Mouse (Mus musculus) cerebellum, postnatal 36 days (tissue): ENCODE results near the gene Prlhr.
A peak's percentile ranks its signal among the peaks of the same experiment; 100 is the strongest.

ENCODE experiments used
- DNase-seq, 2 experiments: peaks; one replicate each; pipeline ENCODE4 v3.0.0; 2021 to 2022; ENCODE audit warnings: mixed read lengths in 2 of 2

The Prlhr gene

DNA sequence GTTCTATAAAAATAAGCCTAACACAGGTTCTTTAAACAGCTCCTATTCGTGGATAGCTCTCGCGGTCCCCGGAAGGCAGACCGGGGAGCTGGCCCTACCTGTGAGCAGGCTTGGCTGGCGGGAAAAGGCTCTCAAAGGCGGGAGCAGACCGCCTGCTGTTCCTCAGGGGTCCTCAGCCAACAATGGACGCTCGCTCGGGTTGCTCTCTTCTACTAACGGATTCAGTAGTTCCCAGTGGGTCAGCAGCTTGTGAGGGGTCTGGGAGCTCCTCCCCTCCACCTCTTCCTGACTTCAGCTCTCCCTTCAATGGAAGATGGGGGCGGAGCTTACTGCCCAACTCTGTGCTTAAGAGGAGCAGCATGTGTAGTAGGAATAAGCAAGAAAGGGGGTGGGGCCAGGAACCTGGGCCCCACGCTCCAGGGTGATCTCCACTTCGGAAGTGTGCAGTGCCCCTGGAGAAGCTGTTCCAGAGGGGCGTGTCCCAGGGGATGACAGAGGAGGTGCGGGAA lies at the start of gene Prlhr:
Gene Prlhr (minus strand): TSS at position 51 of the 509 bp plus-strand sequence.
- peak in 1 of 2 experiments; percentile 8 for DNase-seq

DNA sequence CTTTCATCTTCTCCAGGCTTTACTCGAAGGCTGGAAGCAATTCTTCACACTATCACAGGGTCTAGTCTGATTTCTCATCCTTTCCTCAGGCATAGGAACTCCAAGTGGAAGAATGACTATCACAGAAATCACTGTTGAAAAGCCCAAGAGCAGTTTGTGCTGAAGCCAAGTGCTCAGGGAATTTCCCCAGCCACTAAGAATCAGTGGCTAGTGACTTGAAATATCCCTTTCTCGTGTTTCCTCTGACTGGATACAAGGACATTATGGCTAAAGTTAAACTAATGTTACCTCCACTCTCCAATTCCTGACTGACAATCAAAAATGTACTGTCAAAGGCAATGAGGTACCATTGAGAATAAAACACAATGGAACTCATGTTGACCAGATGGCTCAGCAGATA lies 47.0 kb upstream of the Prlhr start:
- no peak for DNase-seq

DNA sequence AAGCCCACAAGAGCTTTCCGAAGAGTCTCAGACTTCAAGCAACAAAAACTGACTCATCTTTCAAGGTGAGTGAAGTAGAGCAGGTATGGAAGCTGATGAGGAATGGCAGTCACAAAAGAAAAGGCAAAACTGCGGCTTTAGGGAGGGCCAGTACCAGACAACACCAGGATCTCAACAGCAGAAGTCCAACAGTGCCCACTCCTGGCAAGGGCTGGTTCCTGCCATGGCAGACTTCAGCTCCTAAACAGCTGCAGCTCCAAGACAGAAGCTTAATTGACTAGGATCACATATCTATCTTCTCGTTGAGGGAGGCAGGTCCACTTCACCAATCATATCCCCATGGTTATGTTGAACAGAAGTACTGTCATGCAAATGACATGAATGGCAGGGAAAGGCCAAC lies 45.3 kb upstream of the Prlhr start:
- DNase-seq = no peak

DNA sequence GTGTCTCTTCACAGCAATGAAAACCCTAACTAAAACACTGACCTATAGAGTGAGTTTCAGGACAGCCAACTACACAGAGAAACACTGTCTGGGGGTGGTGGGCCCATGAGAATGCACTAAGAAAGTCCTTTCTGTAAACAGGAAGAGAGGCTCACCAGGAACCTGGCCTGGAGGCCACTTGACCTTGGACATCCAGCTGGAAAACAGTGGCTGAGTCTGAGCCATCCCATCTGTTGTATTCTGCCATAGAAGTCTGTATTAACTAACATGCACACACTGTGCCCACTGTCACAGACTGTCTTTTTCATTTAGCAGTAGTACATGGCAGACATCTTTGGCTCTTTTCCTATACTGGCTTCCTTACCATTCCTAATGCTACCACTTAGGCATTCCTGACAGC lies 32.1 kb upstream of the Prlhr start:
- no peak for DNase-seq

DNA sequence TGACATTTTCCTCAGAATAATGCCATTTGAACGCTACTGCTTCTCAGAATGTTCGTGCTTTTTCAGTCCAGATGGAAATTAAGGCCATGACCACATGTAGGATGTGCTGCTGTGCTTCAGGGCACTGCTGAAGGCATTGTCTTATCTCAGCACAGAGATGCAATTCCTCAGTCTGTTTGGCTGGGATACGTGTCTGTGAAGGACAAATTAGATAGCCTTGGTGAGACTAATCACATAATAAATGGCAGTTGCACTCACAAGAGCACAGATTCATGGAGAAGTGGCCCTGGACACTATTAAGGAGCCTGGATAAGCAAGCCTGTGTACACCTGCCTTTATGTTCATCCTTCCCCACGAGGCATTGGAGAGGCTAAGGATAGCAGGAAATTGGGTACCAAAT lies 29.1 kb upstream of the Prlhr start:
- DNase-seq = no peak

DNA sequence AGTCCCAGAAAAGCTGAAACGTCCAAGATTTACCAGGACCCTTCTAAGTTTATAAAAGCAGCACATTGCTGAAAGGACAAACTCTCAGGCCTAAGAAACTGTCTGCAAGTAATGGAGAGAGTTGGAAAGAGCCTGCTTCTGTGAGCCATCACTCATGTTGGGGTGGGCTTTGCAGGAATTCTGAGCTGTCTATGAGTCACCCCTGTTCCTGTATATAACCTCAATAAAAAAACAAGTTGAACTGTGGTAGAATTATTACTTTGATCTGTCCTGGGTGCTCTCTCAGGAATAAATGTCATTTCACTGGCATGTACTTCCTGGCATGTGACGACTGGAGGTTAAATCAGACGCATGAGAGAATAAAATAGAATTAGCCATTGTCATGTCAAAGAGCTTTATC lies 27.7 kb upstream of the Prlhr start:
- no peak for DNase-seq

DNA sequence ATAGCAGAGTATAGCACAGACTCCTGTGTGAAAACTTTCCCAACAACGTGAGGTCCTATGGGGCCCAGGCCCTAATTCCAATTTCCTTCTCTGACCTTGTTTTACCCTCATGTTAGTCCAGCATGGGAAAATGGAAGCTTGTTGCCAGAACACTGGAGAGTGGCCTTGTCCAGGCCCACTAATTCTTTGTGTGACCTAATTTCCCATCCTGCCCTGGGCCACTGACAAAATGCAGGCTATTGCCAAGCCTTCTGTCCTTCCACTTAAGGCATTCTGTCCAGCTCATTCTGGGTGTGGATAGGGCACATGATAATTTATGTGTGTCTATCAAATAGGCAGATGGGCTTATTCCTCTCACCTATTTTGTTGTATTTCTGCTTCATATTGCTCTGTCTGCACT lies 21.5 kb upstream of the Prlhr start:
- peak; percentile 4 to 5 for DNase-seq

DNA sequence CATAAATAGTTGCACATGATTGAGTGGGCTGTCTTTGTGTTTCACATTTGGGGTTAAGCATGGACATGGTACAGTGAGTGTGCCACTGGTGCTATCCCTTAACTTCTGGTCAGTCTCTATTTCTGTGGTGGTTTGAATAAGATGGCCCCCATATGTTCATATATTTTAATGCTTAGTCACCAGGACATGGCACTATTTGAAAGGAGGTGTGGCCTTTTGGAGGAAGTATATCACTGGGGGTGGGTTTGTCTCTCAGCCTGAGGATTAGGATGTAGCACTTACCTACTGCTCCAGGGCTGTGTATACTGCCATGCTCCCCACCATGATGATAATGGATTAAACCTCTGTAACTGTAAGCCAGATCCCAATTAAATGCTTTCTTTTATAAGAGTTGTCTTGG lies 17.2 kb upstream of the Prlhr start:
- no peak for DNase-seq

DNA sequence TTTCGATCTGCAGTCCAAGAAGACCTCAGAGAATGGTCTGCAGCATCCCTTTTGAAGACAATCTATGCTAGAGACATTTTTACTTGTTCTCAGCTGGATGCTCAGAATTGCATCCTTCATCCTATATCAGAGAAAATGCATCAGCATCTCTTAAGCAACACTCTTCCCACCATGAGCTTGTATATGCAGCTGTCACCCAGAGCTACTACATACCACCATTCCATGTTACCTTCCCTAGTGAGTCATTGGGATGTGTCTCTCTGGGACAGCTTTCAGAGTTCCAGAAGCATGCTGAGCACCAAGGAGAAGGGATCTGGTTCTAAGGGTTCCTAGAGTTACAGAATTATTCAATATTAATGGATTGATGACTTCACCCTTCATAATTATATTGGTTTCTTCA lies 10.8 kb upstream of the Prlhr start:
- no peak for DNase-seq

DNA sequence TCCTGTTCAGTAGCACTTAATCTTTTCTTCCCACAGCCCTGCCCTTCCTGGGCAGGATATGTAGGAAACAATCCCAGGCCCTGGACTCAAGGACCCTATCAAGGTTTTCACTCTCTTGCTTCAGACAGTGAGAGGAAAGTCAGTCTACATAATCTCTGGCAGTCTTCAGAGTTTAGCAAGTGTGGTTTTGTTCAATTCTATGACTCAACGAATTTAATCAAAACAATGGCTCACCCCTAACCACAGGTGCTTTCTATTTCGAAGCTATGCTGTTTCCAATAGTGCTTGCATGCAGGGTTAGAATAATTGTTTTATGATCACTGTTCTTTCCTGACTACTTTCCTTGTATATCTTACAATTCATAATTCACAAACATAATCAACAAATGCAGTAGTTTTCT lies 9.7 kb upstream of the Prlhr start:
- no peak for DNase-seq

DNA sequence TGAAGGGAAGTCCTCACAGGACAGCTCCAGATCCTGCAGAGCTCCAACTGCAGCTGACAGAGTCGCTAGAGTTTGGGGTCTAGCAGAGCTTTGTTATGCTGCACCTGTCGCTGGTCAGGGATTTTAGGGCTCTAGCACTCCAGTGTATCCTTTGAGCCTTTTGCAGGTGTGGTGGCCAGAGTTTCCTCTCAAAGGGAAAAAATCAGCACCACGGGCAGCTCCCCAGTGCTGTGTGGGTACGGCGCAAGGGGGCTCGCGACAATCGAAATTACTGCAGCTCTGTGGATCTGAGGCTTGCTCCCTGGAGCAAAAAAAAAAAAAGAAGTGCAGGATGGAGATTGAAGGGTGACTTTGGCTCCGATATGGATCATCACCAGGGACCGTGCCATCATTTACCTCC lies 742 bp upstream of the Prlhr start:
- DNase-seq = no peak

DNA sequence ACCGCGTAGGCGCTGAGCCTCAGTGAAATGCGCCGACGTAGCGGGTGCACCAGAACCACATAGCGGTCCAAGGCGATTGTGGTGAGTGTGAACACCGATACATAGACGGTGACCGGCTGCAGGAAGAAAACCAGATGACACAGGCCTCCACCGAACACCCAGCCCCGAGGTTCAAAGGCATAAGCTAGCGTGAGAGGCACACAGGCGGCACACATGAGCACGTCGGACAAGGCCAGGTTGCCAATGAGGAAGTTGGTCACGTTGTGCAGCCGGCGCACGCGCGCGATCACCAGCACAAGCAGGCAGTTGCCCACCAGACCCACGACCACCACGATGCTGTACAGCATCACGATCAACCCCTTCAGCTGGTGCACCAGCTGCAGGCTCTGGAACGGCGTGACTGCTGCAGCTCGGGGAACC lies 506 bp downstream of the Prlhr start:
- no peak for DNase-seq

DNA sequence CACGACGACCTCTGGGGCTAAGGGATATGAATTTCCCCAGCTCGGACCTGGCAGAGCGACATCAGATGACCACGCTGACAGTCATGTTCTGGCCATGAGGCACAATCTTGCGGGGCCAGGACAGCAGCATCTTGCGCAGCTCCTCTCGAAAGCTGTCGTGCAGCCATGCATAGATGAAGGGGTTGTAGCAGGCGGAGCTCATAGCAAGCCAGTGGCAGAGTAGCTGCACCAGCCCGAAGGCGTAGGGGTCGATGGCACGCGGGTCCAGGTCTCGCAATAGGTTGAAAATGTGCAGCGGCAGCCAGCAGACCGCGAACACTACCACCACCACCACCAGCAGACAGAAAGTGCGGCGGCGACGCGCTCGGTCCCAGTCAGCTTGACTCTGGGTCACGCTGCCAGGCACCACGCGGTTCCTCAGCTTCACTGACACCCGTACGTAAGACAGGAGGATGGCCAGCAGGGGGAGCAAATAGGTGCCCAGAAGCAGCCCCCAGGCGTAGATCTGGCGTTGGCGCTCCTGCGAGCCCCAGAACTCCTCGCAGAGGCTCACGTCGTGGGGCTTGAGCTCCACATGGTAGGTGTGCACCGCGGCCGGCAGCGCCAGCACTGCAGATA lies 1.0 kb downstream of the Prlhr start:
- DNase-seq = peak; percentile 66 to 70

DNA sequence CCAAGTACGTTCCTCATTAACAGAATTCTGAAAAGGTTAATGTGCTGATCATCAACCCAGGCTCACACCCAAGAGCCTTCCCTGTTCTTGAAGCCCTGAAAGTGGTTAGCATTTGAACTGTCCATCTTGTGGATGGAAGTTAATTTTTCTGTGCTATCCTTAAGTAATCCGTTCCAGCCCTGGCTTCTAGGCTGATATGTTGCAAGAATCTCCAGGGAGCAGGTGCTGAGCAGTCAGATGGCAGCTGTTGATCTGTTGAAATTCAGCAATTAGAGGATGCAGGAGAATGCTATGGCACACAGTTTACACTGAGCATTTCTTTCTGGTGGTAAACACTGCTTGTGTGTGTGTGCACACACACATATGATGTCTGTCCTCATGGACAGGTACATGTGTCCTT lies 2.4 kb downstream of the Prlhr start:
- DNase-seq = no peak

DNA sequence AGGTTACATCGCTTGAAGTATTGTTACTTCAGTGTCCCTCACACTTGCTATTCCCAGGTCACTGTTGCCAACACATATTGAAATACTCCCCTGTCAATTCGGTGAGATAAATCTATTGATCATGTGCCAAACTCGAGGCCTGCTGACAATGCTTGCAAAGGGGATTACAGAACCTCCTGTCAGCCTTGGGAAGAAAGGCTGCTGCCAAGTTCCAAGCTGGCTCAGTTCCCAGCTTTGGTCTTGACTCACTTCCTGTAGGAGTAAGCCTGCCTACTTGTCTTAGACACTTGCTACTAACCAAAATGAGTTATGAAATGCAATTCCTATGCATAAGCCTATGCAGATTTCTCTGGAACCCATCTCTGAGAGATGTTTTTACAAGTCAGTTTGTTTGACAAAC lies 4.2 kb downstream of the Prlhr start:
- peak; percentile 67 for DNase-seq

DNA sequence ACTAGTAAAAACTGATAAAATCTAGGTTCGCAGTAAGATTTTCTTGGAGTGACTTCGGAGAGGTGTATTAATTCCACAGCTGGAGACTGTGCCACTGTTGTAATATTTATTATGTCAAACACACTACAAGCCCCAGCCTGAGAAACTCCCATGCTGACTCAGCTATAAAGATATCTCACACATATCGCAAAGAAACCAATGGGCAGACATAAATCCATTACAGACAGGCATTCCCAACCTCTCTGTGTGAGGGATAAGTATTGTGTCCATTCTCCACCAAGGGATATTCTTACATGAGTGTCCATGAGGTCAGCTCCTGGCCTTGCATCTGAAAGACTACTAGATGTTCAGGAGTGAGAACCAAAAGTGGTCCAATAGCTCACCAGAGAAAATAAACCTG lies 4.7 kb downstream of the Prlhr start:
- no peak for DNase-seq

DNA sequence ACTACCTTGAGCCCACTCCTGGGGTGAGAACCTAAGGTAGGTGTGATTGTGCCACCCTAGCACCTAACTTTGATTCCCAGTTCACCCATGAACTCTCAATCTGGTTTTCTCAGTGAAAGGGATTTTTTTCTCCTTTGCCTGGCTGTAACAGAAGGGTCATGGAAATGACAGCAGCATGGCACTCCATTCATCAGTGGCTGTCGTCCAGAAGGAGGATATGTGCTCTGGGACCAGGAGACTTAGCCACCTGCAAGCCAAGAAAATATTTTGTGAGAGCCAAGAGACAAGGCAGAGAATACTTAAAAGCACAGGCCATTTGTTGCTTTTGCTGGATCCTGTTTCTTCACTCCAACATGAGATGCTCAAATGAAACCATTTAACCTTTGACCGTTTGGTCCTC lies 6.6 kb downstream of the Prlhr start:
- no peak for DNase-seq

DNA sequence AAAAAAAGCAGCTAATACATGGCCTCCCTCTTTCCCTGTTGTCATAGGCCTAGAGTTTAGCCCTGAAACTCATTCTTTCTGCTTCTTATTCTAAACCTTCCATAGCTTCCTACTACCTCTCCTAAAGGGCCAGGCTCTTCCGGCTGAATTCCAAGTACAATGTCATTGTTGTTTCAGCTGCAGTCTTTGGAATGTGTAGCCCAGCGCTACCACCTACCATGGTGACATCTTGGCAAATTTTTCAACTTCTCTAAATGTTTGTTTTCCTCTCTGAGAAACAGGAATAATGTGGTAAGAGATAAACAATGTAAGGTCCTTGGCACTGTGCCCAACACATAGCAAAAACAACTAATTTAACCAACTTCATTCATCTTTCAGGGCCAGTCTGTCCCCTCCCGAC lies 8.4 kb downstream of the Prlhr start:
- DNase-seq = no peak

DNA sequence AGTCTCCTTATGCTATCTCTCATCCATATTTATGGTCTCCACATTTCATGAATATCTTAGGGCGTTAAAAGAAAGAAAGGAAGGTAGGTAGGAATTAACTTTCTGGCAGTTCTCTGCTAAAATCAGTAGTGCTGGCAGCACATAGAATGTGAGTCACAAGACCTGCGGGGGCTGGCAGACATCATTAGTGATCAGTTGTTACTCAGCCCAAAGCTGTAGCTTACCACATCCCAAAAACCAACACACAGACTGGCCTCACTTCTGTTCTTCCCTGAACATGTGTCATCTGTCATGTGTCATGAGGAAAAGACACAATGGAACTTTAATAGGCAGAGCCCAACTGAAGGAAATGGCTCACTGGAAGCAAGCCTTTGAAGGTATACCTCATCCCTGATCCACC lies 9.0 kb downstream of the Prlhr start:
- no peak for DNase-seq

DNA sequence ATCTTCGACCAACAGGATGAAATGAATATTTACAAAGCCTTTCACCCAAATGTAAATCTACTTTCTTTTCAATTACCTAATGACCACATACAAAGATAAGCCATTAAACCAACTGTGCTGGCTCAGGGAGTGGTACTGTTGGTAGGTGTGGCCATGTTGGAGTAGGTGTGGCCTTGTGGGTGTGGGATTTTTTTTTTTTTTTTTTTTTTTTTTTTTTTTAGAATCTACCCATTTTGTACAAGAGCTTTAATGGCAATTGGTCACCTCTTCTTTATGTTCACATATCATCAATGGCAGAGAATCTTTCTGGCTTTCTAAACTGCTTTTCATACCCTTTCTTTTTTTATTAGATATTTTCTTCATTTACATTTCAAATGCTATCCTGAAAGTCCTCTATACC lies 12.3 kb downstream of the Prlhr start:
- no peak for DNase-seq

DNA sequence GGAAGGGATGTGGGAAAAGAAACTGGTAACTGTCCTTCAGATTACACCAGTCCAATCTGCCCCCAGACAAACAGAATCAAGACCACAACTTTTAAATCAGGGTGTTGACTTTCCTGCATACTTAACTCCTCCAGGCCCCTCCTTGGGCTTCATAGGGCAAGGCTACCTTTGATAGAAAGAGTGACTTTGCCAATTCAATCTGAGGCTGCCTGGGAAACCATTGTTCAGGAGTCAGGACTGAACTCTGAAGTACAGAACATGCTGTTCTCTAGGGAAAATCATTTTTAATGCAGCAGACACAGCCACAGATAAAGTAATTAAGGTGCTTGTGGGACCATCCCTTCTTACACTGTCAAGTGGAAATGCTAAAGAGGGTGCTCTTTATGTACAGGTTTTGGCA lies 27.6 kb downstream of the Prlhr start:
- no peak for DNase-seq

DNA sequence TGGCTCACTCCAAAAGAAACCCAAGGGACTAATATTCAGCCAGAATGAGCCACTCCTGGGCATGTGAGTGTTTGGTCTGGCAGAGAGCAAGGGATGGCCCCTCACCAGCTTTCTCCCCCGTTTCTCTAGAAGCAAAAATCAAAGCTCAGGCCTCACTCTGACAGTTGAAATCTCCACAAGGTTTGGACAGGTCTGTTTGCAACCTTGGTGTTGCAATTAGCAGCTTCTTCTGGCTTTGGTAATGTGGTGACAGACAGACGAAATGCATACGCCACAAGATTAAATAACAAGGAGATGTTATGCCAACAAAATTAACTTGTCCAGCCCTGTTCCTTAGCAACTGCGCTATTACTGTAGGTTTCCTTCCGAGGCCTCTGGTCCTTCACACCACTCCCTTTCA lies 28.0 kb downstream of the Prlhr start:
- DNase-seq = no peak

DNA sequence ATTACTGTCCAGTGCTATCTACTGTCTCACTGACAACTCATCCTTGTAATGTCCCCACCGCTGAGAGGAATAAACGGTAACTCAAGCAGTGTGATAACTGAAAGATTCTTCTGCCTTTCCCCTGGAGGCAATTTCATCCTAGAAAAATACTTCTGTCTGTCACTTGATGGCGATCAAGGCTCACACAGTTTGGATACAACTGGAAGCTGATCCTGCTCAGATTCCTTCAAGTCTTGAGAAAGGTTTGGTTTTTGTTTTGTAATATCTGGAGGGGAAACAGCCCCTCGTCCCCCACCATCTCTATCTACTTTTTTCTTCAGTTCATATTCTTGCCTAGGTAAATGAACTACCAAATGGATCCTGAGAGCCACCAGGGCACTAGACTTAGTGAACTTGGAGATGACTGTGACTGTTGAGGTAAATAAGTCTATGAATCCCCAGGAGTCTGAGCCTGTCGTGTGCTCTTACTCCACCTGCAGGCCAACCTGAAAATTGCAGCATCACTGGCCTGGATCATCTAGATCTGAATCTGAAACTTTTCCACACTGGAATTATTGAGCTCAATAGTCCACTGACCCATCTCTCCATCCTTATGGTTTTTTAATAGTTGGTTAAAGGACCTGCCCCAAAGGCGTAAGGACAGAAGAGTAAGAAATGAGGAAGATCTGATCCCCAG lies 30.4 kb downstream of the Prlhr start:
- DNase-seq = peak; percentile 11

DNA sequence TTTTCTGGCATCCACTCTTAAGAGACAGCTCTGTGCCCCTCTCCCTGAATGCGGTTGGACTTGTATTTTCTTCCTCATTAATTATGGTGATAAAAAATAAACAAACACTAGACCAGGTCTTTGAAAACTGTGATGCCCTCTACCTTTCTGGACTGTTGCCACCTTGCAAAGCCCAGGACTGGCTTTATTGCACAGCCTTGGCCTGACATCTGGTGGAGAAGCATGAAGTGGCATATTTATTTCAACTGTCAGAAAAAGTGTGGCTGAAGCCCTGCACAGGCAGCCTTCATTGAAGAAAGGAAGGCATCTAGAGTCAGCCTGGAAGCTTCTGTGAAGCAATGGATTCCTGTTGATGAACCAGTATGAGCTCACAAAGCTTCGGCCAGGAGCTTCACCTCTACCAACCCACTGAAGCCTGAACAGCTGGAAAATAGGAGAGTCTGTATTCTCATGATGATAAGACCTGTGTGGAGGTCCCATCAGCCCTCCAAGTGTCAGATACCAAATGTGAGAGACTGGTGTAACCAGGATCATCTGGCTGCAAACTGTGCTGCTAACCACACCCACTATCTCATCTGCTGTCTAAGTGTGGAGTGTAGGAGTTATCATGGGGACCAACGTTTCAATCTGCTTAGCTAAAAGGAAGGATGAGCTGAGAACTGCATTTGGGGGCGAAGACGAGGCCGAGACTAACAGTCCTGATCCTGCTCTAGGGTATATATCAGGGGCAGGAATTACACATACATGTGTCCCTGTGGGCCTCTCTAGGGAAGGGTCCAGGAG lies 35.6 kb downstream of the Prlhr start:
- DNase-seq = no peak
